Mouse (Mus musculus): ENCODE measurements around the gene Nedd9. TPM values are rescaled to one million over a fixed set of nuclear protein-coding genes. Genes with fewer than 3 reads are reported as not detected.

The Nedd9 gene
- polyA plus RNA-seq, 1 experiment from 2014 or later: 13.3 TPM

GRCm38 (mm10) chr13:41446591-41446990 lies 40.6 kb downstream of the Nedd9 start:
- H3K27me3 ChIP-seq: no peaks in the 10 kb centered on the region
- WGBS: 97% methylated on average over 1 of the region's 1 CpGs
- H3K4me1 ChIP-seq (replicated peaks): no peaks in the 10 kb centered on the region
- no peaks in the 10 kb centered on the region for H3K36me3 ChIP-seq
- H3K4me2 ChIP-seq: no peak overlapping the region
- no peak overlapping the region for H3K4me3 ChIP-seq
- no peak overlapping the region for H3K27ac ChIP-seq (replicated peaks)
- H3K9ac ChIP-seq: no peak overlapping the region
- no peaks in the 10 kb centered on the region for H3K9me3 ChIP-seq
- no peak for ATAC-seq (ENCODE audit: low FRiP score, low read depth)

- Histone ChIP-seq H3K27ac (replicated peaks) (no peak overlapping the region), H3K4me3 (no peak overlapping the region), H3K4me1 (replicated peaks) (no peaks in the 10 kb centered on the region), H3K4me2 (no peak overlapping the region), H3K36me3 (no peaks in the 10 kb centered on the region), H3K9me3 (no peaks in the 10 kb centered on the region), H3K27me3 (no peaks in the 10 kb centered on the region), H3K9ac (no peak overlapping the region)
- 90% methylated on average over 3 of the region's 3 CpGs for WGBS
- no peak for ATAC-seq (ENCODE audit: low FRiP score, low read depth)
These were observed 41.9 kb downstream of the Nedd9 start for GRCm38 (mm10) chr13:41445067-41445808.

GRCm38 (mm10) chr13:41444230-41444629 lies 42.9 kb downstream of the Nedd9 start:
- Histone ChIP-seq H3K27ac (replicated peaks) (no peak overlapping the region), H3K4me2 (no peak overlapping the region), H3K4me1 (replicated peaks) (no peaks in the 10 kb centered on the region), H3K27me3 (no peaks in the 10 kb centered on the region), H3K36me3 (no peaks in the 10 kb centered on the region), H3K9ac (no peak overlapping the region), H3K9me3 (no peaks in the 10 kb centered on the region), H3K4me3 (no peak overlapping the region)
- no peak for ATAC-seq (ENCODE audit: low FRiP score, low read depth)
- 93% methylated on average over 6 of the region's 6 CpGs for WGBS

GRCm38 (mm10) chr13:41442145-41442544 lies 45.0 kb downstream of the Nedd9 start:
- Histone ChIP-seq H3K4me3 (no peak overlapping the region), H3K36me3 (no peaks in the 10 kb centered on the region), H3K4me1 (replicated peaks) (no peaks in the 10 kb centered on the region), H3K9ac (no peak overlapping the region), H3K27ac (replicated peaks) (no peak overlapping the region), H3K27me3 (no peaks in the 10 kb centered on the region), H3K9me3 (no peaks in the 10 kb centered on the region), H3K4me2 (no peak overlapping the region)
- no peak for ATAC-seq (ENCODE audit: low FRiP score, low read depth)
- WGBS: 36% methylated on average over 4 of the region's 4 CpGs

GRCm38 (mm10) chr13:41440205-41440604 lies 47.0 kb downstream of the Nedd9 start:
- 95% methylated on average over 1 of the region's 1 CpGs for WGBS
- H3K4me2 ChIP-seq: no peak overlapping the region
- H3K9me3 ChIP-seq: no peaks in the 10 kb centered on the region
- no peaks in the 10 kb centered on the region for H3K36me3 ChIP-seq
- H3K4me3 ChIP-seq: no peak overlapping the region
- no peak for ATAC-seq (ENCODE audit: low FRiP score, low read depth)
- no peaks in the 10 kb centered on the region for H3K27me3 ChIP-seq
- no peaks in the 10 kb centered on the region for H3K4me1 ChIP-seq (replicated peaks)
- H3K27ac ChIP-seq (replicated peaks): no peak overlapping the region
- H3K9ac ChIP-seq: no peak overlapping the region

GRCm38 (mm10) chr13:41437390-41437789 lies 49.8 kb downstream of the Nedd9 start:
- Histone ChIP-seq H3K27ac (replicated peaks) (no peak overlapping the region), H3K4me1 (replicated peaks) (no peaks in the 10 kb centered on the region), H3K27me3 (no peaks in the 10 kb centered on the region), H3K9me3 (no peaks in the 10 kb centered on the region), H3K36me3 (no peaks in the 10 kb centered on the region), H3K4me3 (no peak overlapping the region), H3K4me2 (no peak overlapping the region), H3K9ac (no peak overlapping the region)
- 94% methylated on average over 2 of the region's 2 CpGs for WGBS
- no peak for ATAC-seq (ENCODE audit: low FRiP score, low read depth)

- H3K4me1 ChIP-seq (replicated peaks): no peaks in the 10 kb centered on the region
- H3K9ac ChIP-seq: no peak overlapping the region
- H3K9me3 ChIP-seq: no peaks in the 10 kb centered on the region
- ATAC-seq (ENCODE audit: low FRiP score, low read depth): no peak
- no peak overlapping the region for H3K27ac ChIP-seq (replicated peaks)
- no peak overlapping the region for H3K4me2 ChIP-seq
- WGBS: 86% methylated on average over 5 of the region's 5 CpGs
- no peaks in the 10 kb centered on the region for H3K27me3 ChIP-seq
- H3K36me3 ChIP-seq: no peaks in the 10 kb centered on the region
- no peak overlapping the region for H3K4me3 ChIP-seq
These were observed 50.4 kb downstream of the Nedd9 start for GRCm38 (mm10) chr13:41436731-41437130.

GRCm38 (mm10) chr13:41433201-41433600 lies 54.0 kb downstream of the Nedd9 start:
- no peak overlapping the region for H3K27ac ChIP-seq (replicated peaks)
- WGBS: 87% methylated on average over 6 of the region's 6 CpGs
- ATAC-seq (ENCODE audit: low FRiP score, low read depth): no peak

GRCm38 (mm10) chr13:41431795-41432194 lies 55.4 kb downstream of the Nedd9 start:
- Histone ChIP-seq H3K27me3 (no peaks in the 10 kb centered on the region), H3K4me2 (no peak overlapping the region), H3K4me3 (no peak overlapping the region), H3K4me1 (replicated peaks) (no peaks in the 10 kb centered on the region), H3K27ac (replicated peaks) (no peak overlapping the region), H3K9ac (no peak overlapping the region), H3K9me3 (no peaks in the 10 kb centered on the region), H3K36me3 (no peaks in the 10 kb centered on the region)
- no peak for ATAC-seq (ENCODE audit: low FRiP score, low read depth)
- whole genome bisulfite sequencing: 87% methylated on average over 3 of the region's 3 CpGs

More at GRCm38 (mm10) chr13:41433201-41433600, 54.0 kb downstream of the Nedd9 start:
- Histone ChIP-seq H3K36me3 (no peaks in the 10 kb centered on the region), H3K9me3 (no peaks in the 10 kb centered on the region), H3K9ac (no peak overlapping the region), H3K4me3 (no peak overlapping the region), H3K4me1 (replicated peaks) (no peaks in the 10 kb centered on the region), H3K4me2 (no peak overlapping the region), H3K27me3 (no peaks in the 10 kb centered on the region)

GRCm38 (mm10) chr13:41427046-41427445 lies 60.1 kb downstream of the Nedd9 start:
- Histone ChIP-seq H3K27me3 (no peaks in the 10 kb centered on the region), H3K9me3 (no peaks in the 10 kb centered on the region), H3K9ac (no peak overlapping the region), H3K4me1 (replicated peaks) (no peaks in the 10 kb centered on the region), H3K36me3 (no peaks in the 10 kb centered on the region), H3K27ac (replicated peaks) (no peak overlapping the region), H3K4me2 (no peak overlapping the region), H3K4me3 (no peak overlapping the region)
- ATAC-seq (ENCODE audit: low FRiP score, low read depth): no peak
- WGBS: 96% methylated on average over 3 of the region's 3 CpGs

GRCm38 (mm10) chr13:41423463-41424074 lies 63.6 kb downstream of the Nedd9 start:
- H3K27me3 ChIP-seq: no peaks in the 10 kb centered on the region
- H3K4me1 ChIP-seq (replicated peaks): no peaks in the 10 kb centered on the region
- H3K9me3 ChIP-seq: no peaks in the 10 kb centered on the region
- no peak for ATAC-seq (ENCODE audit: low FRiP score, low read depth)
- H3K4me2 ChIP-seq: no peak overlapping the region
- H3K27ac ChIP-seq (replicated peaks): no peak overlapping the region
- H3K9ac ChIP-seq: no peak overlapping the region
- WGBS: 85% methylated on average over 10 of the region's 10 CpGs
- no peaks in the 10 kb centered on the region for H3K36me3 ChIP-seq
- no peak overlapping the region for H3K4me3 ChIP-seq

GRCm38 (mm10) chr13:41422581-41422980 lies 64.6 kb downstream of the Nedd9 start:
- H3K9ac ChIP-seq: no peak overlapping the region
- no peak for ATAC-seq (ENCODE audit: low FRiP score, low read depth)
- H3K4me2 ChIP-seq: no peak overlapping the region
- H3K27ac ChIP-seq (replicated peaks): no peak overlapping the region
- no peaks in the 10 kb centered on the region for H3K27me3 ChIP-seq
- 90% methylated on average over 5 of the region's 5 CpGs for WGBS
- no peaks in the 10 kb centered on the region for H3K36me3 ChIP-seq
- H3K4me3 ChIP-seq: no peak overlapping the region
- H3K4me1 ChIP-seq (replicated peaks): no peaks in the 10 kb centered on the region
- no peaks in the 10 kb centered on the region for H3K9me3 ChIP-seq

All from hindbrain, embryonic 15.5 days (tissue).